Mouse (Mus musculus): Measurements from ENCODE around the gene Pbld2. TPM values are rescaled to one million over a fixed set of nuclear protein-coding genes. Genes with fewer than 3 reads are reported as not detected.
"Not testable (repeated sequence)": the region's sequence is repeated elsewhere in the genome, so short reads cannot be mapped to it uniquely, and the experiment has no call there.

Pbld2 gene
- polyA plus RNA-seq, 1 experiment from 2014 or later, result 36.2 TPM

DNA sequence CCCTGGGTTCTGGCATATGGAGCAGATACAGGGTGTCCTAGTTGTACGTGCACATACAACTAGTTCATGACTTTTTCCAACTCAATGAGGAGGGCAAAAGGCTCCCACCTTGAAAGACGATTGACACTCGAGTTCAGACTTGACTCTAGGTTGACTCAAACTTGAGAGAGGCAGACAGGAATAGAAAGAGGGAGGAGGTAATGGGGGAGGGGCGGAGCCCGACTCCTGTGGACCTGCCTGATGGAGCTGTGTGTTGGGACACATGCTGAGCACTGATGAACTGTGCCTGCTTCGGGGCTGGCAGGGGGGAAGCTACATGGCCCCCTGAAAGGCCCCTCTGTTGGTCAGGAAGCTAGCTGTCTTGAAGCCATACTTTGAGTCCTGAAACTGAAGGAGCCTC is 28.9 kb downstream of the Pbld2 start:
- H3K4me3 ChIP-seq (ENCODE audit: low read depth, low read length), result no peak overlapping the region
- ATAC-seq, result no peak

GRCm38 (mm10) chr10:63054071-63054470 is 30.0 kb downstream of the Pbld2 start:
- H3K4me2 ChIP-seq (replicated peaks; ENCODE audit: low read depth); H3K36me3 ChIP-seq (ENCODE audit: control insufficient read depth, insufficient read depth); ATAC-seq; H3K4me1 ChIP-seq (replicated peaks; ENCODE audit: control insufficient read depth, insufficient read depth, low read length); H3K27me3 ChIP-seq (replicated peaks; ENCODE audit: control insufficient read depth, insufficient read depth, low read length); H3K9me3 ChIP-seq (ENCODE audit: control insufficient read depth); H3K9ac ChIP-seq (ENCODE audit: low read depth, low read length); H3K27ac ChIP-seq (ENCODE audit: low read depth, low read length); H3K4me3 ChIP-seq (ENCODE audit: low read depth, low read length): not testable (repeated sequence)
- WGBS, result 79% methylated on average over 6 of the region's 6 CpGs

More for the DNA sequence above, 28.9 kb downstream of the Pbld2 start:
- Histone ChIP-seq H3K4me1 (replicated peaks; ENCODE audit: control insufficient read depth, insufficient read depth, low read length) (0 out of 2 replicates have a peak, but pooled peaks cover 2% of the 10 kb centered on the region), H3K9ac (ENCODE audit: low read depth, low read length) (no peak overlapping the region), H3K36me3 (ENCODE audit: control insufficient read depth, insufficient read depth) (no peaks in the 10 kb centered on the region), H3K27ac (ENCODE audit: low read depth, low read length) (no peak overlapping the region), H3K27me3 (replicated peaks; ENCODE audit: control insufficient read depth, insufficient read depth, low read length) (no peaks in the 10 kb centered on the region), H3K9me3 (ENCODE audit: control insufficient read depth) (no peaks in the 10 kb centered on the region), H3K4me2 (replicated peaks; ENCODE audit: low read depth) (no peak overlapping the region)
- TF ChIP-seq CTCF (IDR thresholded peaks at IDR 0.05; ENCODE audit: low read depth), result no peak
- WGBS, result 68% methylated on average over 6 of the region's 6 CpGs

- Histone ChIP-seq H3K27me3 (replicated peaks; ENCODE audit: control insufficient read depth, insufficient read depth, low read length) (no peaks in the 10 kb centered on the region), H3K9me3 (ENCODE audit: control insufficient read depth) (no peaks in the 10 kb centered on the region), H3K9ac (ENCODE audit: low read depth, low read length) (no peak overlapping the region), H3K36me3 (ENCODE audit: control insufficient read depth, insufficient read depth) (no peaks in the 10 kb centered on the region), H3K27ac (ENCODE audit: low read depth, low read length) (no peak overlapping the region), H3K4me3 (ENCODE audit: low read depth, low read length) (no peak overlapping the region), H3K4me2 (replicated peaks; ENCODE audit: low read depth) (no peak overlapping the region), H3K4me1 (replicated peaks; ENCODE audit: control insufficient read depth, insufficient read depth, low read length) (no peaks in the 10 kb centered on the region)
- no peak for ATAC-seq
- TF ChIP-seq CTCF (IDR thresholded peaks at IDR 0.05; ENCODE audit: low read depth), result peak; percentile 36
- 76% methylated on average over 2 of the region's 2 CpGs for WGBS
These were observed 30.5 kb downstream of the Pbld2 start for GRCm38 (mm10) chr10:63054586-63054985.

- H3K4me2 ChIP-seq (replicated peaks; ENCODE audit: low read depth), result peak overlapping the region; percentile 25
- H3K9me3 ChIP-seq (ENCODE audit: control insufficient read depth), result no peaks in the 10 kb centered on the region
- no peak overlapping the region for H3K27ac ChIP-seq (ENCODE audit: low read depth, low read length)
- TF ChIP-seq CTCF (IDR thresholded peaks at IDR 0.05; ENCODE audit: low read depth), result no peak
- H3K9ac ChIP-seq (ENCODE audit: low read depth, low read length), result no peak overlapping the region
- no peaks in the 10 kb centered on the region for H3K4me1 ChIP-seq (replicated peaks; ENCODE audit: control insufficient read depth, insufficient read depth, low read length)
- H3K36me3 ChIP-seq (ENCODE audit: control insufficient read depth, insufficient read depth), result no peaks in the 10 kb centered on the region
- no peaks in the 10 kb centered on the region for H3K27me3 ChIP-seq (replicated peaks; ENCODE audit: control insufficient read depth, insufficient read depth, low read length)
- ATAC-seq, result peak; percentile 75
- 30% methylated on average over 24 of the region's 24 CpGs for WGBS
- H3K4me3 ChIP-seq (ENCODE audit: low read depth, low read length), result no peak overlapping the region
These were observed 33.0 kb downstream of the Pbld2 start for GRCm38 (mm10) chr10:63056966-63057750.

DNA sequence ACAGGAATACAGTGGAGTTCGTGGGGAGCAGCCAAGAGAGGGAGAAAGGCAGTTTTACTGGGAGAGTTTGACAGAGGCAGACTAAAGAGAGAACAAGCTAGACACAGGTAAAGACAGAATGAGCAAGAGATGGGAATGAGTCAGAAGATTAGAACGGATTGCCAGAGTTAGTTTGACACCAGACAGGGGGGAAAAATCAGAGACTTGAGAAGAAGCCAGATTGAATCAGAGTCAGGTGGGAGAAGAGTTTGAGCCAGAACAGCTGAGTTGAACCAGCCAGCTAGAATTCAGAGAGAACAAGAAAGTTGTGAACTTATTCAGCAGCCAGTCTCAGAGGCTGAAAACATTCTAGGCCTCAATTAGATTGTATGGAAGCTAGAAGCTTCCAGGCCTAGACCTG is 35.7 kb downstream of the Pbld2 start, which contains the start of gene Pbld1:
Gene Pbld1, plus strand, starts transcription at position 301 of the 400 bp plus-strand sequence.
- H3K36me3 ChIP-seq (ENCODE audit: control insufficient read depth, insufficient read depth), result no peaks in the 10 kb centered on the region
- H3K27me3 ChIP-seq (replicated peaks; ENCODE audit: control insufficient read depth, insufficient read depth, low read length), result no peaks in the 10 kb centered on the region
- no peaks in the 10 kb centered on the region for H3K9me3 ChIP-seq (ENCODE audit: control insufficient read depth)
- ATAC-seq, result no peak
- 78% methylated on average over 2 of the region's 2 CpGs for WGBS
- no peaks in the 10 kb centered on the region for H3K4me1 ChIP-seq (replicated peaks; ENCODE audit: control insufficient read depth, insufficient read depth, low read length)
- H3K9ac ChIP-seq (ENCODE audit: low read depth, low read length), result no peak within 1 kb of the TSS
- no peak within 1 kb of the TSS for H3K4me2 ChIP-seq (replicated peaks; ENCODE audit: low read depth)
- no peak for TF ChIP-seq CTCF (IDR thresholded peaks at IDR 0.05; ENCODE audit: low read depth)
- H3K27ac ChIP-seq (ENCODE audit: low read depth, low read length), result peak within 1 kb of the TSS; percentile 42; the same call in 1 of the 2 replicates
- H3K4me3 ChIP-seq (ENCODE audit: low read depth, low read length), result no peak within 1 kb of the TSS

- no peak overlapping the region for H3K4me3 ChIP-seq (ENCODE audit: low read depth, low read length)
- WGBS, result 32% methylated on average over 11 of the region's 11 CpGs
- no peaks in the 10 kb centered on the region for H3K4me1 ChIP-seq (replicated peaks; ENCODE audit: control insufficient read depth, insufficient read depth, low read length)
- no peaks in the 10 kb centered on the region for H3K9me3 ChIP-seq (ENCODE audit: control insufficient read depth)
- no peak overlapping the region for H3K4me2 ChIP-seq (replicated peaks; ENCODE audit: low read depth)
- ATAC-seq, result no peak; the same call in 1 of the 2 replicates
- no peak for TF ChIP-seq CTCF (IDR thresholded peaks at IDR 0.05; ENCODE audit: low read depth)
- H3K27ac ChIP-seq (ENCODE audit: low read depth, low read length), result peak overlapping the region; percentile 42; the same call in 1 of the 2 replicates
- no peaks in the 10 kb centered on the region for H3K27me3 ChIP-seq (replicated peaks; ENCODE audit: control insufficient read depth, insufficient read depth, low read length)
- no peak overlapping the region for H3K9ac ChIP-seq (ENCODE audit: low read depth, low read length)
- no peaks in the 10 kb centered on the region for H3K36me3 ChIP-seq (ENCODE audit: control insufficient read depth, insufficient read depth)
These were observed 36.3 kb downstream of the Pbld2 start for GRCm38 (mm10) chr10:63060406-63060805.

Data from intestine, postnatal 0 days (tissue).